Mouse (Mus musculus) left cerebral cortex, postnatal 4 days (tissue): Measurements from ENCODE around the gene Pecam1. TPM values are rescaled to one million over a fixed set of nuclear protein-coding genes. Genes with fewer than 3 reads are reported as not detected.
"Not testable (repeated sequence)": the region's sequence is repeated elsewhere in the genome, so short reads cannot be mapped to it uniquely, and the experiment has no call there.

Source experiments
- DNase-seq: peaks from one replicate; pipeline ENCODE4 v3.0.0-alpha.2; 2022
- intact Hi-C: fragments of 180-260 bp; cut with DNase I; formaldehyde crosslinking; loops from one replicate; pipeline ENCODE4 v1.15.1; 2025
- total RNA-seq, 2 experiments: library from RNA; stranded (reverse); gene quantifications; 2 replicates each; pipeline ENCODE4 v1.2.3; 2021

The Pecam1 gene
- total RNA-seq, 2 experiments from 2014 or later: 17.7 TPM

GRCm38 (mm10) chr11:106640059-106640458 is 110.4 kb downstream of the Pecam1 start:
- DNase-seq: no peak
- intact Hi-C loops: no loop called here

GRCm38 (mm10) chr11:106639356-106639692 is 111.1 kb downstream of the Pecam1 start:
- intact Hi-C loops: no loop called here
- no peak for DNase-seq

GRCm38 (mm10) chr11:106638551-106639355 is 111.7 kb downstream of the Pecam1 start:
- intact Hi-C loops: no loop called here
- no peak for DNase-seq

- no peak for DNase-seq
- intact Hi-C loops: no loop called here
These were observed 112.7 kb downstream of the Pecam1 start for GRCm38 (mm10) chr11:106637754-106638153.

GRCm38 (mm10) chr11:106635946-106636345 is 114.5 kb downstream of the Pecam1 start:
- intact Hi-C loops: no loop called here
- DNase-seq: no peak

GRCm38 (mm10) chr11:106634175-106634574 is 116.3 kb downstream of the Pecam1 start:
- intact Hi-C loops, DNase-seq: not testable (repeated sequence)

GRCm38 (mm10) chr11:106633456-106633855 is 117.0 kb downstream of the Pecam1 start:
- intact Hi-C loops: no loop called here
- no peak for DNase-seq

- intact Hi-C loops: loop anchor here (5.0 kb wide), 2 partner anchors 115 to 210 kb away; no protein-coding TSS in a partner anchor
- DNase-seq: peak; percentile 73
These were observed 122.7 kb downstream of the Pecam1 start for GRCm38 (mm10) chr11:106627692-106628091.

- DNase-seq: no peak
- intact Hi-C loops: loop anchor here (5.0 kb wide), 2 partner anchors 113 to 208 kb away; no protein-coding TSS in a partner anchor
These were observed 124.9 kb downstream of the Pecam1 start for GRCm38 (mm10) chr11:106625577-106625976.

GRCm38 (mm10) chr11:106623629-106624028 is 126.8 kb downstream of the Pecam1 start:
- no peak for DNase-seq
- intact Hi-C loops: no loop called here

GRCm38 (mm10) chr11:106622056-106622455 is 128.4 kb downstream of the Pecam1 start:
- intact Hi-C loops: no loop called here

GRCm38 (mm10) chr11:106618768-106619167 is 131.7 kb downstream of the Pecam1 start:
- intact Hi-C loops: not testable (repeated sequence)

More at GRCm38 (mm10) chr11:106622056-106622455, 128.4 kb downstream of the Pecam1 start:
- DNase-seq: no peak

GRCm38 (mm10) chr11:106617821-106618580 is 132.4 kb downstream of the Pecam1 start:
- intact Hi-C loops: no loop called here
- no peak for DNase-seq

More at GRCm38 (mm10) chr11:106618768-106619167, 131.7 kb downstream of the Pecam1 start:
- DNase-seq: not testable (repeated sequence)

GRCm38 (mm10) chr11:106615561-106615960 is 134.9 kb downstream of the Pecam1 start:
- DNase-seq: no peak
- intact Hi-C loops: no loop called here

GRCm38 (mm10) chr11:106614339-106614645 is 136.1 kb downstream of the Pecam1 start:
- intact Hi-C loops: loop anchor here (5.0 kb wide), 1 partner anchor 102 kb away; no protein-coding TSS in a partner anchor
- no peak for DNase-seq

GRCm38 (mm10) chr11:106613638-106614338 is 136.6 kb downstream of the Pecam1 start:
- intact Hi-C loops: loop anchor here (5.0 kb wide), 1 partner anchor 101 kb away; no protein-coding TSS in a partner anchor

GRCm38 (mm10) chr11:106612961-106613637 is 137.3 kb downstream of the Pecam1 start, which contains the start of gene Tex2:
Gene Tex2 (minus strand): TSS chr11:106613423.
- intact Hi-C loops: loop anchor here (5.0 kb wide), 1 partner anchor 101 kb away; no protein-coding TSS in a partner anchor
- DNase-seq: peak; percentile 98

More at GRCm38 (mm10) chr11:106613638-106614338, 136.6 kb downstream of the Pecam1 start:
- no peak for DNase-seq

- intact Hi-C loops: loop anchor here (5.0 kb wide), 1 partner anchor 100 kb away; no protein-coding TSS in a partner anchor
- peak; percentile 36 for DNase-seq
These were observed 138.0 kb downstream of the Pecam1 start for GRCm38 (mm10) chr11:106612209-106612960.

GRCm38 (mm10) chr11:106609731-106610130 is 140.7 kb downstream of the Pecam1 start:
- intact Hi-C loops: loop anchor here (5.0 kb wide), 1 partner anchor 97 kb away; no protein-coding TSS in a partner anchor
- no peak for DNase-seq
